Mouse (Mus musculus): ENCODE measurements at regions not wholly inside any gene's neighbourhood (a gene's known extent, or its start where the extent isn't known, plus 50 kb on each side); places are given as distances from the start of the nearest gene placed in this dataset.

GRCm38 (mm10) chr12:107131351-107131750, 357.1 kb upstream of the 3110018I06Rik start:
- TF ChIP-seq POLR2A (IDR thresholded peaks at IDR 0.05; ENCODE audit: borderline replicate concordance, insufficient read depth, low read length) (no peak), CTCF (IDR thresholded peaks at IDR 0.05; ENCODE audit: borderline replicate concordance, insufficient read depth, low read depth, low read length) (no peak)
- Histone ChIP-seq H3K27ac (ENCODE audit: insufficient read depth, low read length) (no peak overlapping the region), H3K27me3 (ENCODE audit: control insufficient read depth, insufficient read depth, low read length) (no peaks in the 10 kb centered on the region), H3K4me3 (replicated peaks; ENCODE audit: insufficient read depth, low read depth, low read length) (no peak overlapping the region), H3K4me1 (ENCODE audit: control insufficient read depth, insufficient read depth, low read length) (peaks cover 3% of the 10 kb centered on the region; the same call in 1 of the 2 replicates)
- 79% methylated on average over 7 of the region's 7 CpGs for WGBS
- DNase-seq, result no peak

- Histone ChIP-seq H3K27me3 (ENCODE audit: control insufficient read depth, insufficient read depth, low read length) (no peaks in the 10 kb centered on the region), H3K4me3 (replicated peaks; ENCODE audit: insufficient read depth, low read depth, low read length) (no peak overlapping the region), H3K4me1 (ENCODE audit: control insufficient read depth, insufficient read depth, low read length) (peaks cover 3% of the 10 kb centered on the region; the same call in 1 of the 2 replicates), H3K27ac (ENCODE audit: insufficient read depth, low read length) (no peak overlapping the region)
- TF ChIP-seq POLR2A (IDR thresholded peaks at IDR 0.05; ENCODE audit: borderline replicate concordance, insufficient read depth, low read length) (no peak), CTCF (IDR thresholded peaks at IDR 0.05; ENCODE audit: borderline replicate concordance, insufficient read depth, low read depth, low read length) (no peak)
- 82% methylated on average over 6 of the region's 6 CpGs for WGBS
- DNase-seq, result no peak
These were observed 356.6 kb upstream of the 3110018I06Rik start for GRCm38 (mm10) chr12:107131841-107132240.

DNA sequence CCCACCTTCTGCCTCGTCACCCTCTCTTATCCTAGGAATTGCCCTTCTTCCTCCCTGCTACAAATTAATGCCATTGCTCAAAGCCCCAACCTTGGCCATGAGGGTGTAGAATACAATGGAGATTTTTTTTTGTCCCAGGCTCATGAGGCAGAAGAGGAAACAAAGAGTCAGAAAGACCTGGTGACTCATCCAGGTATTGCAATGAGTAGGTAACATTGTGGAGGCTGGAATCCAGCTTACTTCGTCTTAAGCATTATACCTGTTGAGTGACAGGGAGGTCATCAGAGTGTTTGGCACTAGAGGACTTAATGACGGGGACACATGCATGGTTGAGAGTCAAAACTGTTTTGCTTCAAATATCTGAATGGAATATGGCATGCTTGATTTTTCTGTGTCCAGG, 355.9 kb upstream of the 3110018I06Rik start:
- peaks cover 3% of the 10 kb centered on the region; the same call in 1 of the 2 replicates for H3K4me1 ChIP-seq (ENCODE audit: control insufficient read depth, insufficient read depth, low read length)
- H3K27ac ChIP-seq (ENCODE audit: insufficient read depth, low read length), result no peak overlapping the region
- TF ChIP-seq CTCF (IDR thresholded peaks at IDR 0.05; ENCODE audit: borderline replicate concordance, insufficient read depth, low read depth, low read length), result no peak
- TF ChIP-seq POLR2A (IDR thresholded peaks at IDR 0.05; ENCODE audit: borderline replicate concordance, insufficient read depth, low read length), result no peak
- H3K4me3 ChIP-seq (replicated peaks; ENCODE audit: insufficient read depth, low read depth, low read length), result no peak overlapping the region
- H3K27me3 ChIP-seq (ENCODE audit: control insufficient read depth, insufficient read depth, low read length), result no peaks in the 10 kb centered on the region
- WGBS, result 90% methylated on average over 3 of the region's 3 CpGs
- DNase-seq, result no peak

DNA sequence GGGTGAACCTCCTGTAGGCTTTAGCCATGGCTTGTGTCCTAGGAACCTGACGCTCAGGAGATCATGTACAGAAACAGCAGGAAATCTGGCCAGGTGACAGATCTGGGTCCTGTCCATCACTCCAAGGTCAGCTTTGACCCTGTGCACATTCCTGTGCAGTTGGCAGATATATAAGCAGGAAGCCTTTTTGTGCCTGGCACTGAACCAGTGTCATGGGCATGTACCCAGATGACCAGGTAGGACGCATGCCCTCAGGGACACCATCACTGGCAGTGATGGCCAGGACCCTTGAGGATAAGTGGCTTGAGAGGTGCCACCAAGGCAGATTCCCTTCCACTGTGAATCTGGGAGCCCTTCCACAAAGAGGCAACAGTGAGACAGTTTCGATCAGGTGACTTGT, 354.1 kb upstream of the 3110018I06Rik start:
- no peaks in the 10 kb centered on the region for H3K27me3 ChIP-seq (ENCODE audit: control insufficient read depth, insufficient read depth, low read length)
- TF ChIP-seq POLR2A (IDR thresholded peaks at IDR 0.05; ENCODE audit: borderline replicate concordance, insufficient read depth, low read length), result no peak
- no peak for TF ChIP-seq CTCF (IDR thresholded peaks at IDR 0.05; ENCODE audit: borderline replicate concordance, insufficient read depth, low read depth, low read length)
- no peak overlapping the region for H3K4me3 ChIP-seq (replicated peaks; ENCODE audit: insufficient read depth, low read depth, low read length)
- peaks cover 3% of the 10 kb centered on the region; the same call in 1 of the 2 replicates for H3K4me1 ChIP-seq (ENCODE audit: control insufficient read depth, insufficient read depth, low read length)
- H3K27ac ChIP-seq (ENCODE audit: insufficient read depth, low read length), result no peak overlapping the region
- WGBS, result 50% methylated on average over 3 of the region's 3 CpGs
- no peak for DNase-seq

DNA sequence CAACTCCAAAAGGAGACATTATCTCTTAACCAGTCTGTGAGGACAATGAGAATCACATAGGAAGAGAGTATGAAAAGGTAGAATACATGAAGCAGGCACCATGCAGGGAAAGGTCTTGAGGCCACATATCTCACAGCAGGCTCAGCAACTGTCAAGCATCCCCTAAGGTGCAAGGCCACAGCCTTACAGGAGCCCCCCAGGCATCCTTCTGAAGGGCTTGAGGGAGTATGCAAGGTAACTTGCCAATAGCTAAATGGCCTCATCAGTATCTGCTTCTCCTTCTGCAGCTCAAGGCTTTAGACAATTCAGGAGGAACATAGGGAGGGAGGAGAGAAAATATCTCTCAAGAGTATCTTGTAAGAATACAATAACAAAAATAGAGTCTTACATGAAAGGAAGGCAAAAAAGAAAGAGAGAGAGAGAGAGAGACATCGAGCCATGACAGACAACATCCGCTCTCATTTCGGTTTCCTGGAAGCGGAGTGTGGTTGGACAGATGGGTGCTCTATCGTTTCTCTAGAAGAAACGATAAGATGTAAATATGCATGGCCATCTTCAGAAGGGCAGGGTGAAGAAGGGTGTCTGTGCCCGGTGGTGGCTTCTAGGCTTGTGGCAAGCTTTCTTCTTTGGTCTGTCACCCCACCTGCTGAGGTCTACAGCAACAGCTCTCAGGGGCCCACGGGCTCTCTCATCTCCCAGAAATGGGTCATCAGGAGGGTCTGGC, 349.6 kb upstream of the 3110018I06Rik start:
- WGBS, result 91% methylated on average over 8 of the region's 8 CpGs
- no peaks in the 10 kb centered on the region for H3K27me3 ChIP-seq (ENCODE audit: control insufficient read depth, insufficient read depth, low read length)
- H3K4me3 ChIP-seq (replicated peaks; ENCODE audit: insufficient read depth, low read depth, low read length), result no peak overlapping the region
- DNase-seq, result no peak
- no peak for TF ChIP-seq POLR2A (IDR thresholded peaks at IDR 0.05; ENCODE audit: borderline replicate concordance, insufficient read depth, low read length)
- no peak for TF ChIP-seq CTCF (IDR thresholded peaks at IDR 0.05; ENCODE audit: borderline replicate concordance, insufficient read depth, low read depth, low read length)
- H3K4me1 ChIP-seq (ENCODE audit: control insufficient read depth, insufficient read depth, low read length), result peaks cover 3% of the 10 kb centered on the region; the same call in 1 of the 2 replicates
- H3K27ac ChIP-seq (ENCODE audit: insufficient read depth, low read length), result no peak overlapping the region

DNA sequence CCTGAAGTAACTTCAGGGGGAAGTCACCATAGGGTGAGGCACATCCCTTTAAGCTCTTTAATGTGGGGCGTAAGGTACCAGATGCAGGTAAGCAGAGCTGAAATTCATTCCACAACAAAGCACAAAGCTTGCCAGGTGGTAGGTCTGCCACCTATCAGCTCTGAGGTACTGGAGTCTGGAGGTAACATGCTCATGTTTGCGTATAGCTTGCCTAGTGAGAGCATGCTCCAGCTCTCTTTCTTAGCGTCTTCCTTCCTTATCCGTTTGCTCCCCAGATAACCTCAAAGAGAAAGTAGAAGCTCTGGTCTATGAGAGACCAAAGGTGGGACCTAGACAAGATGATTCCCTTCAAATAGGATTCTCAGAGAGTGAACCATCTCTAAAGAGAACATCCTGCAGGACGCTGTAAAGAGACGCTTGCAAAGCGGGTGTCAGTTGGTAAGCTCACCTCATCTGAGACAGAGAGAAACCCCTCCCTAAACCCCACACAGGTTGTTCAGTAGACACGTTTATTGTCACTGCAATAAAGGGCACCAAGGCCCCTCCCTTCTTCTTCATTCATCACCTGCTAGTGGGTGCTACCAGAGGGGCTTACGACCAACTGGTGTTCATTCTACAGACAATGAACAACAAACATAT, 347.4 kb upstream of the 3110018I06Rik start:
- Histone ChIP-seq H3K4me1 (ENCODE audit: control insufficient read depth, insufficient read depth, low read length) (no peaks in the 10 kb centered on the region), H3K27ac (ENCODE audit: insufficient read depth, low read length) (no peak overlapping the region), H3K4me3 (replicated peaks; ENCODE audit: insufficient read depth, low read depth, low read length) (no peak overlapping the region), H3K27me3 (ENCODE audit: control insufficient read depth, insufficient read depth, low read length) (no peaks in the 10 kb centered on the region)
- no peak for TF ChIP-seq CTCF (IDR thresholded peaks at IDR 0.05; ENCODE audit: borderline replicate concordance, insufficient read depth, low read depth, low read length)
- no peak for TF ChIP-seq POLR2A (IDR thresholded peaks at IDR 0.05; ENCODE audit: borderline replicate concordance, insufficient read depth, low read length)
- 93% methylated on average over 9 of the region's 9 CpGs for WGBS
- no peak for DNase-seq

- no peaks in the 10 kb centered on the region for H3K4me1 ChIP-seq (ENCODE audit: control insufficient read depth, insufficient read depth, low read length)
- WGBS, result 85% methylated on average over 6 of the region's 6 CpGs
- TF ChIP-seq POLR2A (IDR thresholded peaks at IDR 0.05; ENCODE audit: borderline replicate concordance, insufficient read depth, low read length) (no peak), CTCF (IDR thresholded peaks at IDR 0.05; ENCODE audit: borderline replicate concordance, insufficient read depth, low read depth, low read length) (no peak)
- H3K4me3 ChIP-seq (replicated peaks; ENCODE audit: insufficient read depth, low read depth, low read length), result no peak overlapping the region
- H3K27me3 ChIP-seq (ENCODE audit: control insufficient read depth, insufficient read depth, low read length), result no peaks in the 10 kb centered on the region
- H3K27ac ChIP-seq (ENCODE audit: insufficient read depth, low read length), result no peak overlapping the region
- DNase-seq, result no peak
These were observed 346.2 kb upstream of the 3110018I06Rik start for GRCm38 (mm10) chr12:107142226-107142625.

Data from cerebellum, adult 2 months (tissue).